Mouse (Mus musculus): Measurements from ENCODE around the gene Agap3. TPM values are rescaled to one million over a fixed set of nuclear protein-coding genes. Genes with fewer than 3 reads are reported as not detected.

The Agap3 gene
- polyA plus RNA-seq, 1 experiment, result 59.4 TPM

DNA sequence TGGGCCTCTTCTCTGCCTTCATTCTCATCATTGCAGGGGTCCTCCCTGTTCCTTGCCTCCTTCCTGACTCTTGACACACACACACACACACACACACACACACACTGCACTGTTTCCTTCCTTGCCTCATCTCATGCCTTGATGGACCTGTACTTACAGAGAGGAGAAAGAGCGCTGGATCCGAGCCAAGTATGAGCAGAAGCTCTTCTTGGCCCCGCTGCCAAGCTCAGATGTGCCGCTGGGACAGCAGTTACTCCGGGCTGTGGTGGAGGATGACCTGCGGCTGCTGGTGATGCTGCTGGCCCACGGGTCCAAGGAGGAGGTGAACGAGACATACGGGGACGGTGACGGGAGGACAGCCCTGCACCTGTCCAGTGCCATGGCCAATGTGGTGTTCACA, 48.9 kb downstream of the Agap3 start:
- H3K36me3 ChIP-seq (ENCODE audit: control insufficient read depth, insufficient read depth, low read length), result peaks cover 25% of the 10 kb centered on the region
- WGBS, result 86% methylated on average over 11 of the region's 11 CpGs
- H3K4me1 ChIP-seq (ENCODE audit: control insufficient read depth, insufficient read depth, insufficient read length, low read length), result no peaks in the 10 kb centered on the region
- TF ChIP-seq POLR2A (IDR thresholded peaks at IDR 0.05; ENCODE audit: low read depth, low read length) (no peak), CTCF (IDR thresholded peaks at IDR 0.05; ENCODE audit: extremely low read depth, insufficient read length, insufficient replicate concordance, low read depth, low read length) (no peak)
- H3K4me3 ChIP-seq (ENCODE audit: low read depth, low read length), result no peak overlapping the region
- H3K27ac ChIP-seq (ENCODE audit: insufficient read depth, low read depth, low read length), result no peak overlapping the region
- 0 out of 2 replicates have a peak, but pooled peaks cover 5% of the 10 kb centered on the region for H3K27me3 ChIP-seq (ENCODE audit: control insufficient read depth, insufficient read depth, low read length)

- H3K4me3 ChIP-seq (ENCODE audit: low read depth, low read length), result no peak overlapping the region
- H3K27me3 ChIP-seq (ENCODE audit: control insufficient read depth, insufficient read depth, low read length), result 0 out of 2 replicates have a peak, but pooled peaks cover 5% of the 10 kb centered on the region
- H3K36me3 ChIP-seq (ENCODE audit: control insufficient read depth, insufficient read depth, low read length), result peaks cover 25% of the 10 kb centered on the region
- no peak overlapping the region for H3K27ac ChIP-seq (ENCODE audit: insufficient read depth, low read depth, low read length)
- no peaks in the 10 kb centered on the region for H3K4me1 ChIP-seq (ENCODE audit: control insufficient read depth, insufficient read depth, insufficient read length, low read length)
- 76% methylated on average over 4 of the region's 4 CpGs for WGBS
- TF ChIP-seq POLR2A (IDR thresholded peaks at IDR 0.05; ENCODE audit: low read depth, low read length) (no peak), CTCF (IDR thresholded peaks at IDR 0.05; ENCODE audit: extremely low read depth, insufficient read length, insufficient replicate concordance, low read depth, low read length) (no peak)
Measured at GRCm38 (mm10) chr5:24502786-24503185, 50.8 kb downstream of the Agap3 start.

DNA sequence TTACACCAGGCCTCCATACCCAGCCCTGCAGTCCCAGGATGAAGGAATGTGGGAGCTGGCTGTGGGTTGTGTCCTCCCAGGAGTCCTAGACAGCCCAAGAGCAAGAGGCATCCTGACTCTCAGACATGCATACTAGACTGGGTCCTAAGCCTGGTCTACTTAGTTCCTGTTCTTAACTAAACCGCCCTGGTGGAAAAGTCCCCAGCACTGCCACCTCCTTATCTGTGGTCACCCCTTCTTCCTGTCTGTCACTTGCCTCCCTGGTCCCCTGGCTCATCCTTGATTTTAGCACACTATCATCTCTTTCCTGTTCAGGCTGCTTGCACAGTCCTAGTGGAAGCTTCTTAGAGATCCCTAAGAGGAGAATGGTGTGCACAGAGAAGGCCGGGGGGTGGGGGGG, 53.5 kb downstream of the Agap3 start:
- H3K4me3 ChIP-seq (ENCODE audit: low read depth, low read length), result no peak overlapping the region
- no peak overlapping the region for H3K27ac ChIP-seq (ENCODE audit: insufficient read depth, low read depth, low read length)
- H3K36me3 ChIP-seq (ENCODE audit: control insufficient read depth, insufficient read depth, low read length), result peaks cover 11% of the 10 kb centered on the region
- TF ChIP-seq POLR2A (IDR thresholded peaks at IDR 0.05; ENCODE audit: low read depth, low read length) (no peak), CTCF (IDR thresholded peaks at IDR 0.05; ENCODE audit: extremely low read depth, insufficient read length, insufficient replicate concordance, low read depth, low read length) (no peak)
- 0 out of 2 replicates have a peak, but pooled peaks cover 5% of the 10 kb centered on the region for H3K27me3 ChIP-seq (ENCODE audit: control insufficient read depth, insufficient read depth, low read length)
- WGBS, result 44% methylated on average over 2 of the region's 2 CpGs
- H3K4me1 ChIP-seq (ENCODE audit: control insufficient read depth, insufficient read depth, insufficient read length, low read length), result no peaks in the 10 kb centered on the region

DNA sequence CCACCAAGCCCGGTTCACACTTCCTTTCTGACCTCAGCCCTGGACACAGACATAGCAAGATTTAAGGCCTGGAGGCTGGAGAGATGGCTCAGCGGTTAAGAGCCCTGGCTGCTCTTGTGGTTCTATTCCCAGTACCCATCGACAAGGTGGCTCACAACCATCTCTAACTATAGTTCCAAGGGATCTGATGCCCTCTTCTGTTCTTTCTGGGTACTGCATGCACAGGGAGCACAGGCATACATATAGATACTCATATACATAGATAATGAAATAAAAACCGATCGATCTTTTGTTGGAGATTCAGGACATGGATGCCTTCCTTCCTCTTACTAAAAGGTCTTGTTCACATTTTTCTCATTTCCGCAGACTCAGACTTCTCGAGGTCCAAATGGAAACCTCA, 56.4 kb downstream of the Agap3 start:
- no peaks in the 10 kb centered on the region for H3K4me1 ChIP-seq (ENCODE audit: control insufficient read depth, insufficient read depth, insufficient read length, low read length)
- no peak for TF ChIP-seq CTCF (IDR thresholded peaks at IDR 0.05; ENCODE audit: extremely low read depth, insufficient read length, insufficient replicate concordance, low read depth, low read length)
- TF ChIP-seq POLR2A (IDR thresholded peaks at IDR 0.05; ENCODE audit: low read depth, low read length), result no peak
- no peak overlapping the region for H3K4me3 ChIP-seq (ENCODE audit: low read depth, low read length)
- no peaks in the 10 kb centered on the region for H3K36me3 ChIP-seq (ENCODE audit: control insufficient read depth, insufficient read depth, low read length)
- 88% methylated on average over 7 of the region's 7 CpGs for WGBS
- H3K27ac ChIP-seq (ENCODE audit: insufficient read depth, low read depth, low read length), result no peak overlapping the region
- 0 out of 2 replicates have a peak, but pooled peaks cover 5% of the 10 kb centered on the region for H3K27me3 ChIP-seq (ENCODE audit: control insufficient read depth, insufficient read depth, low read length)

- Histone ChIP-seq H3K27me3 (ENCODE audit: control insufficient read depth, insufficient read depth, low read length) (no peaks in the 10 kb centered on the region), H3K4me3 (ENCODE audit: low read depth, low read length) (no peak overlapping the region), H3K36me3 (ENCODE audit: control insufficient read depth, insufficient read depth, low read length) (no peaks in the 10 kb centered on the region), H3K27ac (ENCODE audit: insufficient read depth, low read depth, low read length) (no peak overlapping the region), H3K4me1 (ENCODE audit: control insufficient read depth, insufficient read depth, insufficient read length, low read length) (no peaks in the 10 kb centered on the region)
- WGBS, result 37% methylated on average over 11 of the region's 11 CpGs
- TF ChIP-seq CTCF (IDR thresholded peaks at IDR 0.05; ENCODE audit: extremely low read depth, insufficient read length, insufficient replicate concordance, low read depth, low read length), result peak; percentile 56; the same call in 1 of the 2 replicates
- TF ChIP-seq POLR2A (IDR thresholded peaks at IDR 0.05; ENCODE audit: low read depth, low read length), result no peak
Measured at GRCm38 (mm10) chr5:24510635-24511034, 58.7 kb downstream of the Agap3 start.

GRCm38 (mm10) chr5:24512271-24512670, 60.3 kb downstream of the Agap3 start:
- WGBS, result 23% methylated on average over 8 of the region's 8 CpGs
- H3K36me3 ChIP-seq (ENCODE audit: control insufficient read depth, insufficient read depth, low read length), result no peaks in the 10 kb centered on the region
- no peaks in the 10 kb centered on the region for H3K4me1 ChIP-seq (ENCODE audit: control insufficient read depth, insufficient read depth, insufficient read length, low read length)
- H3K27ac ChIP-seq (ENCODE audit: insufficient read depth, low read depth, low read length), result no peak overlapping the region
- 0 out of 2 replicates have a peak, but pooled peaks cover under 1% of the 10 kb centered on the region for H3K27me3 ChIP-seq (ENCODE audit: control insufficient read depth, insufficient read depth, low read length)
- H3K4me3 ChIP-seq (ENCODE audit: low read depth, low read length), result no peak overlapping the region
- TF ChIP-seq POLR2A (IDR thresholded peaks at IDR 0.05; ENCODE audit: low read depth, low read length) (no peak), CTCF (IDR thresholded peaks at IDR 0.05; ENCODE audit: extremely low read depth, insufficient read length, insufficient replicate concordance, low read depth, low read length) (no peak)

DNA sequence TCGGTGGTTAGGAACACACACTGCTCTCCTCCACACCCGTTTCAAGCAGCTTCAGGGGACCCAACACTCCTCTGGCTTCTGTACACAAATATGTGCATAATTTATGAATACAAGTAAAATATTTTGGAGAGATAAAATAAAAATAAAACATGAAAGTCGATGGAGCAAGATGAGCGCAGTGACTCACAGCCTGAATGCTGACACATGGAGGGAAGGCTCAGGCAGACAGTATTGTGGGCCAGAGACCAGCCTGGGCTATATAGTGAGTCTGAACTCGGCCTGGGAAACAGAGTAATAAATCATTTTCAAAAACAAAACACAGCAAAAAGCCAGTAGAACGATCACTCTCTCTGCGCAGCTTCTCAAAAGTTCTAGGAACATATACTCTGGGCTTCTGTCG, 69.4 kb downstream of the Agap3 start:
- no peak overlapping the region for H3K4me3 ChIP-seq (ENCODE audit: low read depth, low read length)
- H3K27me3 ChIP-seq (ENCODE audit: control insufficient read depth, insufficient read depth, low read length), result peaks cover 40% of the 10 kb centered on the region
- TF ChIP-seq POLR2A (IDR thresholded peaks at IDR 0.05; ENCODE audit: low read depth, low read length) (no peak), CTCF (IDR thresholded peaks at IDR 0.05; ENCODE audit: extremely low read depth, insufficient read length, insufficient replicate concordance, low read depth, low read length) (no peak)
- H3K27ac ChIP-seq (ENCODE audit: insufficient read depth, low read depth, low read length), result no peak overlapping the region
- H3K36me3 ChIP-seq (ENCODE audit: control insufficient read depth, insufficient read depth, low read length), result no peaks in the 10 kb centered on the region
- WGBS, result 48% methylated on average over 8 of the region's 8 CpGs
- 0 out of 2 replicates have a peak, but pooled peaks cover 2% of the 10 kb centered on the region for H3K4me1 ChIP-seq (ENCODE audit: control insufficient read depth, insufficient read depth, insufficient read length, low read length)

Data from small intestine, adult 2 months (tissue).